Mouse (Mus musculus) heart, postnatal 0 days (tissue): ENCODE measurements around the gene Kif1c.

Experiments used
- CTCF ChIP-seq: IDR thresholded peaks from 2 replicates; pipeline ENCODE4 v1.5.1; 2016; ENCODE audit warnings: antibody characterized with exemption, control low read depth, low read depth
- EP300 ChIP-seq: IDR thresholded peaks from 2 replicates; pipeline ENCODE4 v1.6.1; 2016; ENCODE audit warnings: antibody characterized with exemption, low read depth

DNA sequence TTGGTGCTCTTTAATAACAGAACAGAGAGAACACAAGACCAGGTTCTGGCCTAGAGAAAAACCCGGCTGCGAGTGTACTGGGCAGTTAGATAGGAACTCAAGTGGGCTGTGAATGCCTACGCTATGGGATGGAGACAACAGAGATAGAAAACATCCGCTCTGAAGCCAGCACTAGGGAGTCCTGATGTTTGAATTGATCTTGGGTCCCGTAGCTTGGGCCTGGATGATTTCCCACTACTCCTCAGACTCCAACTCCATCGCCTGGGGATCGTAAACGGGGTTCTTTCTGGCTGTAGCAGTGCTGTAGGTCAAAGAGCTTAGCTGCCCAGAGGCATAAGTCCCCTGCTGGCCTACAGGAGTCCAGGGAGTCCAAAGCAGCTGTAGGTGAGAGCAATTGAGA, 12.0 kb upstream of the Kif1c start:
- TF ChIP-seq CTCF (no peak), EP300 (no peak)
